Mouse (Mus musculus) c-Kit-negative CD71-positive TER-119-positive erythroid progenitor cells, embryonic 14.5 days (primary cell): Measurements from ENCODE around the gene Cog2.

Source experiments
- DNase-seq: peaks from one replicate; pipeline ENCODE4 v3.0.0-alpha.2; 2013; ENCODE audit warnings: low read depth, low spot score

Gene Cog2

DNA sequence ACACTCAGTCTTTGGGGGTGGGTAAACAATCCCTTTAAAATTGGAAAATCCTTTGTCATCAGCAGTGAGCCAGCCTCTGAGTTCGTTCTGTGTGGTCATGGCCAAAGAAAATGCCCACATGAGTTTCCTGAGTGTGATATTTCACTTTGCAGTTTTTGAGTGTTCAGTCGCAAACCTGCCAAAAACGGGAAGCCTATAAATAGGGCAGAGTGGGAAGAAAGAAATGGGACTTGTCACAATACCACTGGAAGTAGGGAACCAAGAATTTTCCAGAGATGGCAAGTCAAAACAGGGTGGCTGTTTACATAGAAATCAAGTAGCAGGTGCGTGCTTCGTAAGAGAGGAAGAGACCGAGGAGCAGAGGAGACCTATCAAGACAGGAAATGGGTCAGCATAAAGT, 4.0 kb upstream of the Cog2 start:
- DNase-seq: no peak

GRCm38 (mm10) chr8:124517142-124517541, 3.4 kb upstream of the Cog2 start:
- DNase-seq: no peak

GRCm38 (mm10) chr8:124521946-124522345, 1.4 kb downstream of the Cog2 start:
- no peak for DNase-seq

GRCm38 (mm10) chr8:124526261-124526660, 5.7 kb downstream of the Cog2 start:
- DNase-seq: no peak

- no peak for DNase-seq
These were observed 9.5 kb downstream of the Cog2 start for GRCm38 (mm10) chr8:124530076-124530475.

- DNase-seq: no peak
These were observed 10.0 kb downstream of the Cog2 start for GRCm38 (mm10) chr8:124530556-124530955.

- DNase-seq: no peak
These were observed 10.4 kb downstream of the Cog2 start for GRCm38 (mm10) chr8:124530996-124531395.

DNA sequence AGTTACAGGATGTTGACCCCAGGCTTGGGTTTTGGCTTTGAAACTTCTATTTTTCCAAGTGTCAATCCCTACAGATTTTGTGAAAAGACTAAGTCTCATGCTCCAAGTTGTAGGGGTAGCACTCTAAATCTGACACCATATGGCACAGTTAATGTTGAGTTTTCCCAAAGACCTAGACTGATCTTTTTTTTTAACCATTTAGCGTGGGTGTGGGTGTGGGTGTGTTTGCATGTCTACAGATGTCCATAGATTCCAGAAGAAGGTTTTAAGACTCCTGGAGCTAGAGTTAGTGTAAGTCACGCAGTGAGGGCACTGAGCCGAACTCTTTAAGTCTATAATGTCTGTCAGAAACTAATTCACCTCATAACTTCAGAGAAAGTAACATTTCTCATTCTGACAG, 12.1 kb downstream of the Cog2 start:
- DNase-seq: no peak

DNA sequence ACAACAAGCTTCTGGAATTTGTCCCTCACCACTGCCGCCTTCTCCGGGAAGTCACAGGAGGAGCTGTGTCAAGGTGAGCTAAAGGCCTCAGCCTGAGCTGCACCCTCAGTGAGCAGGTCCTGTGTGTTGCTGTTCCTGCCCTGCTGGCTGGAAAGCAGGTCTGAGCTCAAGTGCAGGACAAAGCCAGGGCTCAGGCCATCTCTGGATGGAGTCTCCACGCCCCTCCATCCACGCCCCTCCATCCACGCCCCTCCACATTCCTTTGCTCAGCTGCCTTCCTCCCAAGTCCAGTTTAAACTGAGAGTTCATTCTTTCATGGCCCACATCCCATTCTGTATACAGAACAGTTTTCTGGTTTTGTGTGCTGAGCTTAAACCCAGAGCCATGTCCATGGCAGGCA, 14.9 kb downstream of the Cog2 start:
- no peak for DNase-seq

DNA sequence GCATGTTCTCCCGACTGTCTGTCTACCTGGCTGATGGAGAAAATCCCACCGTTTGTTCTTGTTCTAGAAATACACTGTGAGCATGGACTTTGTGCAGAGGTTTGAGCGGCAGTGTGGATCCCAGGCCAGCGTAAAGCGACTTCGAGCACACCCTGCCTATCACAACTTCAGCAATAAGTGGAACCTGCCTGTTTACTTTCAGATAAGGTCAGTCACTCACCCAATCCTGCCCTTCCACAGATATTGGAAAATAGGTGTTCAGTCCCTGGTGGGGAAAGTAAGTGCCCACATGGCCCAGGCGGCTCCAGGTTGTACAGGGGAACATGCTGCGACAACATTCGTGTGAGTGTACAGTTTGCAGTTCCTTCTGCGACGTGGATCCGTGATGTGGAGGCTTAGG, 20.3 kb downstream of the Cog2 start:
- DNase-seq: no peak

DNA sequence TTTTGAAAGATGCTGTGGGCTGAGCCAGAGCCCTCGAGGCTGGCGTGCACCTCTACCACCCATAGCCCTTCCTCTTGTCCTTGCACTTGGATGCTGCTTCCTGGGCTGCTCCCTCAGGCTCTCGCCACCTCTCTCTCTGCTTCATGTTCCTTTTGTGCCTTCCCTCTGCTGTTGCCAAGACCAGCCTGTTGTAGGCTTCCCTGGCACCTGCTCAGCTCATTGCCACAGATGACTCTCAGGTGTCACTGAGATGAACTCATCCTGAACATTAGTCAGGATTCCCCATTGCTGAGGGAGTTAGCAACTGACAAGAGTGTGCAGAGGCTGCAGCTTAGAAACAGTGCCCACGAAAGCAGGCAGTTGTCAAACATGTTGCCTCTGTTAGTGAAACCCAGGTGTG, 21.4 kb downstream of the Cog2 start:
- DNase-seq: no peak

- no peak for DNase-seq
These were observed 22.7 kb downstream of the Cog2 start for GRCm38 (mm10) chr8:124543272-124543671.

GRCm38 (mm10) chr8:124546371-124546770, 25.8 kb downstream of the Cog2 start:
- DNase-seq: no peak

DNA sequence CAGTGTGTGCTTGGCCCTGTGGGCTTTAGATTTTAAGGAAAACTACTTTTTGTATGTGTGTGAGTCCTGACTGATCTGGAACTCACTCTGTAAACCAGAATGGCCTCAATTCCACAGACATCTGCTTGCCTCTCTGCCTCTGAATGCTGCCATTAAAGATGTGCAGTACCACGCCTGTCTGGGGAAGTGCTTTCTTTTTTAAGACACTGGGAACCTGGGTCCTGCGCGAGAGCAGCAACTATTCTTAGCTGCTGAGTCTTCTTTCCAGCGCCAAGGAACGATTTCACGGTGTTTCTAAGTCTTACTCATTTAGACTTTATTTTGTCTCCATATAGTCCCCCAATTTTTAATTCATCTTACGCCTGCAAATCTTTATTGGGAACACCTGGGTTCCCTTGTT, 26.2 kb downstream of the Cog2 start:
- DNase-seq: no peak

- DNase-seq: no peak
These were observed 26.7 kb downstream of the Cog2 start for GRCm38 (mm10) chr8:124547269-124547668.

DNA sequence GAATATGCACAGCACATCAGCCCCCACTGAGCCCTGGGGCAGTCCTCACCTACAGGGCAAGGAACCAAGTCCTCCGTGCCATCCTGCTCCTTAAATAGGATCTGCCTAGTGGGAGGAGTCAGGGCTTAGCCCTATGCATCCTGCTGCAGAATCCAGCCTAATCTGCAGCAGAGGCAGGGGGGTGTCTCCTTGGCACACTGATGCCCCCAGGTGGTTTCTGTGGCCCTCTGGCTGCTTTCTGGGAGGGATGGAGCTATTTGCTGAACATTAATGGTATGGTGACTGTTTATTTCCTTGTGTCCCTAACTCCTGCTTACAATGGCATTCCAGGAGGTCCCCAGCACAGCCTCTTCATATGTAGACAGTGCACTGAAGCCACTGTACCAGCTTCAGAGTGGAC, 27.6 kb downstream of the Cog2 start:
- DNase-seq: no peak

GRCm38 (mm10) chr8:124551011-124551661, 30.6 kb downstream of the Cog2 start:
- no peak for DNase-seq

- DNase-seq: no peak
These were observed 34.7 kb downstream of the Cog2 start for GRCm38 (mm10) chr8:124555113-124555750.

GRCm38 (mm10) chr8:124556164-124556563, 35.6 kb downstream of the Cog2 start:
- no peak for DNase-seq

- no peak for DNase-seq
These were observed 36.1 kb downstream of the Cog2 start for GRCm38 (mm10) chr8:124556658-124557057.

DNA sequence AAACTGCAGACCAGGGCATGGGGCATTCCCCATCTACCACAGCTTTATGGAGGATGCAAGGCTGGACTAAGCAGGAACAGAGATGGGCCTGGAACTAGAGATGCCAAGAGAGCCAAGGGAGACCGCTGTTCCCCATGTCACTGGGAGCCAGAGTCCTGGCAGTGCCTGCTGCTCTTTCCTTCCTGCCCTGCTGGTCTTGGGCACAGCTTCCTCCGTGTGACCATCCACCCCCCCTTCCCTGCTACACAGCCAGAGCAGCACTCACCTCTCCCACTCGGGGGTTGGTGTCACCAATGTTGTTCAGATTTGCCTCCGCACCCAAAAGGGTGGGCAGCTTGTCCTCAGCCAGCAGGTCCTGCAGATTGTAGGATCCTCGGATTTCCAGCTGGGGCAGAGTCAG, 36.9 kb downstream of the Cog2 start:
- no peak for DNase-seq

GRCm38 (mm10) chr8:124567126-124567525, 46.6 kb downstream of the Cog2 start:
- DNase-seq: no peak

DNA sequence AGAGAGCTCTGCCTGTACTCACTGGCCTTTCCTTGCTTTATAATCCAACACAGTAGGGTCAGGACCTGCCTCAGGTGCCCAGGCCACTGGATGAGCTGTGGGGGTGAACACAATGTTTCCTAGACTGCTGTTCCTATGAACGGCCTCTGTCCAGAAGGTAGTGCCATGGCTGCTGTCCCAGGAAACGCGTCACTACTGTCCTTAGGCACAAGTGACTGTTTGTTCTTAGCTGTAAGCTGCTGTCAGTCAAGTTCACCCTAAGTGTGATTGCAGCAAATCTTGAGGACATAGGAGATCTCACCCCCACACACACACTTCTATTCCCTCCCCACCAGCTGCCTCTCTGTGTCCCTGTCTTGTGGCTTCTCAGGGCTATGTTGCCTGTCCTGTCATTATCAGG, 47.0 kb downstream of the Cog2 start:
- no peak for DNase-seq

DNA sequence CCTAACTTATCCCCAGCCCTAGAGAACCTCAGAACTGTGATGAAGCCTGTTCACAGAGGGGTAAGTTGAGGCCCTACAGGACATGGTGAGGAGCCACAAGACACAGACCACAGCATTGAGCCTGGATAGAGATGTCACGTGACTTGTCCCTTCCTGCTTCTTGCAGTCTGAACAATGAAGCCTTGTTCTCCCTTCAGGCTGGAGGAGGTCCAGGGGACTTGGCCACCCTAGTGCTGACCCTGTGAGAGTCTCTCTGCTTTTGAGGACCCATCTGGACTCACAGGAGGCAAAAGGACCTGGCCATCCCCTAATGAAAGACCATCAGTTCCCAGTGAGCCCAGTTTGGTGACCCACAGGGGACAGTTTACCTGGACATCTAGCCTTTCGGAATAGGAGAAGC, 48.5 kb downstream of the Cog2 start:
- no peak for DNase-seq
